Mouse (Mus musculus): Measurements from ENCODE around the gene Cct5.

Cct5 gene

DNA sequence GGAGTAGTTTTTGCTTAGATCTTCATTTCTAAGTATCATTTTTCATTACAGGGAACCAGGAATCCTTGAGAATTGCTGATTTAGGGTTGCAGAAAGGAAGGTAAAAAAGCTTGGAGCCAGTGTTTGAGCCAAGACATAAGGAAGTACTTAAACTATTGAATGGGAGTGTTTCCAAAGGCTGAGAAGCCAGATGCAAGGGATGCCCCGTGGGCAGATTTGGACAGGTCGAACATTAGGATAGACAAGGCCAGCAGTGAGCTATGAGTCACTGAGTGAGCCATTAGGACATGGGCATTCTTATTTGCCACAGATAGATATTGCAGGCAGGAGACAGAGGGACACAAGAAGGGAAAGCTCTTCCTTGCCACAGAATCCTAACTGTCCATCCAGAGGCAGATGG, 13.1 kb upstream of the Cct5 start:
- Histone ChIP-seq H3K36me3 (ENCODE audit: control insufficient read depth, insufficient read depth, low read length, poor library complexity, severe bottlenecking) (no peaks in the 10 kb centered on the region), H3K27me3 (ENCODE audit: control insufficient read depth, insufficient read depth, low read length, poor library complexity, severe bottlenecking) (no peaks in the 10 kb centered on the region)
- DNase-seq (ENCODE audit: low read depth, low spot score), result no peak

DNA sequence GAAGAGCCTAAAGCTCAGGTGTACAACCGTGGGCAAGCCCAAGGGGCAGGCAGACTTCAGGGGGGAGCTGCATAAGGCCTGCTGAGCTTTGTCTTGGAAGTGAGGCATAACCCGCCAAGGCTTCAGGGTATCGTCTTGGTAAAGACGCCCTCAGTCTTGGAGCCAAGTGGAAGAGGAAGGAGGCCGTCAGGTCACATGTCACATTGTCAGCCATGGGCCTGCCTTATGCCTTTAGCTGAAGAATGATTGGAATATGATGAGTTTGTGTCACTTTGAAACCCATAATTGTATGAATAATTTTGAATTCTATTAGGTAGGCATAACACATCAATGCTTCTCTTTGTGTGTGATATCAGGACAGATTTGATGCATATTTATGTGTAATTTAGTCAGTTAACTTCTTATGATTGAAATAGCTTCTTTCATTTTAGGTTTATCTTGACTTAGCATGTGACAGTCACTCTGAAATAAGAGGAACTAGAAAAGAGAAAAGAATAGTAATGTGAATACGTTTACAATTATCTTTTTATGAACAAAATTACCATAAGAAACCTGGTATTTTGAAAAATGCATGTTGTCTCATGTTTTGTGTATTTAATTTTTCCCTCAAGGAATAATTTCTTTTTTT, 12.3 kb upstream of the Cct5 start:
- DNase-seq (ENCODE audit: low read depth, low spot score), result no peak
- Histone ChIP-seq H3K36me3 (ENCODE audit: control insufficient read depth, insufficient read depth, low read length, poor library complexity, severe bottlenecking) (no peaks in the 10 kb centered on the region), H3K27me3 (ENCODE audit: control insufficient read depth, insufficient read depth, low read length, poor library complexity, severe bottlenecking) (no peaks in the 10 kb centered on the region)

DNA sequence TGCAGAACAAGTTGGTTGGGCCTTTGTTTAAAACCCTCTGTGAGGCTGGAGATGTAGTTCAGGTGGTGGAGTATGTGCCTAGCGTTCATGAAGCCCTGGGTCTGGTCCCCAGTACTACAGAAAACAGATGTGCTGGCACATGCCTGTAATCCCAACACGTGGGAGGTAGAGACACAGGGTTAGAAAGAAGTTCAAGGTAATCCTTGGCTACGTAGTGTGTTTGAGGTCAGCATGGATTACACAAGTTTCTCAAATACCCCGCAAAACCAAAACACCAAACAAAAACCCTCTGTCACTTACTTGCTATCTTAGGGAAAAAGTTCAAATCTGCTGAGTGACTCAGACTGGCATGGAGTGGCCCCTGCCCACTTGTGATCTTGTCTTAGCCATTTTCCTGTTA, 10.4 kb upstream of the Cct5 start:
- Histone ChIP-seq H3K27me3 (ENCODE audit: control insufficient read depth, insufficient read depth, low read length, poor library complexity, severe bottlenecking) (no peaks in the 10 kb centered on the region; the same call in 1 of the 2 replicates), H3K36me3 (ENCODE audit: control insufficient read depth, insufficient read depth, low read length, poor library complexity, severe bottlenecking) (no peaks in the 10 kb centered on the region)
- no peak for DNase-seq (ENCODE audit: low read depth, low spot score)

DNA sequence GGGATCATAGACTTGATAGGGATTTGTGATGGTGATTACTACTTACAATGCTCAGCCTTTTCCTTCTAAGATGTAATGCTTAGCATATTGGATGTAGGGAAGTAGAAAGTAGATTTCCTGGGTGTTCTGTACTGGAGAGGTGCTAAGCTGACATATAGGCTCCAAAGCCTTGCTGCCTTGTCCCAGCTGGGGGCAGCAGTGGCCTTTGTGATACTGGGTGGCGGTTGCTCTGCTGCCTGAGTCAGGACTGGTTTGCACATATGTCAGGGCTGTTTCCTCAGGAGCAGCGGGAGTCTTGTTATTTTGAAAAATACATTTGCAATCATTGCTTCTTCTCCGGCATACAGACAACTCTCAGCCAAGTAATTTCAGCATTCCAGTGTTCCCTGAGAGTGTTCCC, 9.4 kb upstream of the Cct5 start:
- peak; percentile 50 for DNase-seq (ENCODE audit: low read depth, low spot score)
- H3K36me3 ChIP-seq (ENCODE audit: control insufficient read depth, insufficient read depth, low read length, poor library complexity, severe bottlenecking), result no peaks in the 10 kb centered on the region
- no peaks in the 10 kb centered on the region; the same call in 1 of the 2 replicates for H3K27me3 ChIP-seq (ENCODE audit: control insufficient read depth, insufficient read depth, low read length, poor library complexity, severe bottlenecking)

DNA sequence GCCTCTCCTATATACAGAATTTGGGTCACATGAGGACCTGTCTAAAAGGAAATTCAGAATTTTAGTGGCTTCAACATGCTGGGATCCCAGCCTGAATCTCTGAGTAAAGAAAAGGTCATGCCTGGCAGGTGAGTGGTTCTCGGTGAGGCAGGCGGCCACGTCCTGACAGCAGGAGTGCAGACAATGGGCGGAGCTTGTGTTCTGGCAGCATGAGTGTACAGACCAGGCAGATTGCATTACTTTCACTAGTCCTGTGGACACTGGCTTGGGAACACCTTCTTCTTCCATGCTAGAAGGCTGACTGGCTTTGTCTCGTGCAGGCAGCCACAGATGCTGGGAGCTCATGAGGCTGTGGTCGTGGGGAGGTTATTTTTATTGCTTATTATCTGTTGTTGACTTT, 5.2 kb upstream of the Cct5 start:
- H3K36me3 ChIP-seq (ENCODE audit: control insufficient read depth, insufficient read depth, low read length, poor library complexity, severe bottlenecking), result no peaks in the 10 kb centered on the region
- no peak for DNase-seq (ENCODE audit: low read depth, low spot score)
- no peaks in the 10 kb centered on the region; the same call in 1 of the 2 replicates for H3K27me3 ChIP-seq (ENCODE audit: control insufficient read depth, insufficient read depth, low read length, poor library complexity, severe bottlenecking)

DNA sequence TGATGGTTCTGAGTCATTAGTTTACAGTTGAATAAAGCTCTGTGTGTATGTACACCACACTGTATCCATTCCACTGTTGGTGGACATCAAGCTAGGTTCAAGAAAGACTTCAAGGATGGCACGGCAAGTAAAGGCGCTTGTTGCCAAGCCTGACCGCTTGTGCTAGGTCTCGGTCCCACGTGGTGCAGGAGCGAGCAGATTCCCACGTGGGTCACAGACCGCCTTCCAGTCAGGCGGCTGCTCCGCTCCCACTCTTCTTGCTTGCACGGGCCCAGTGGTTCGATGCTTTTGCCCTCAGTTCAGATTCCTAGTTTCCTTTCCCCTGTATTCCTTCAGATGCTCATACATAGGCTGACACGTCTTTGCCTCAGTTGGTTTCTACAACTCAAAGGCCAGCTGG, 1.5 kb upstream of the Cct5 start:
- no peak for DNase-seq (ENCODE audit: low read depth, low spot score)
- Histone ChIP-seq H3K27me3 (ENCODE audit: control insufficient read depth, insufficient read depth, low read length, poor library complexity, severe bottlenecking) (no peaks in the 10 kb centered on the region), H3K36me3 (ENCODE audit: control insufficient read depth, insufficient read depth, low read length, poor library complexity, severe bottlenecking) (no peaks in the 10 kb centered on the region)

DNA sequence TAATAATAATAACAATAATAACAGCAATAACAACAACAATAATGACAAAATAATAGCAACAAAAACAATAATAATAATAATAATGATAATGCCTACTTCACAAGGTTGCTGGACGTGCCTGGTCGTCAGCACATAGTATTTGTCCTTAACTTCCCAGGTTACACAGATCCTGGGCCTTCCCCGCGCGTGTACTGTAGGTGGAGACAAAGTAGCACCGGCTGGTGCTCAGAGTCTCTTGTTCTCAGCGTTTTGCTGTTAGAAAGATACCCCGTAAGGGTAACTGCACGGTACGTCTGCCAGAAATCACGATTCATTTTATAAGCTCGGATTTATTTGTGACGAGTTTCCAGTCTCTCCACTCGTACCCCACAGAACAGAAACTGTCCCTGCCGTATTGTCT, 822 bp upstream of the Cct5 start:
- peak; percentile 70 for DNase-seq (ENCODE audit: low read depth, low spot score)
- H3K36me3 ChIP-seq (ENCODE audit: control insufficient read depth, insufficient read depth, low read length, poor library complexity, severe bottlenecking), result no peaks in the 10 kb centered on the region
- no peaks in the 10 kb centered on the region for H3K27me3 ChIP-seq (ENCODE audit: control insufficient read depth, insufficient read depth, low read length, poor library complexity, severe bottlenecking)

DNA sequence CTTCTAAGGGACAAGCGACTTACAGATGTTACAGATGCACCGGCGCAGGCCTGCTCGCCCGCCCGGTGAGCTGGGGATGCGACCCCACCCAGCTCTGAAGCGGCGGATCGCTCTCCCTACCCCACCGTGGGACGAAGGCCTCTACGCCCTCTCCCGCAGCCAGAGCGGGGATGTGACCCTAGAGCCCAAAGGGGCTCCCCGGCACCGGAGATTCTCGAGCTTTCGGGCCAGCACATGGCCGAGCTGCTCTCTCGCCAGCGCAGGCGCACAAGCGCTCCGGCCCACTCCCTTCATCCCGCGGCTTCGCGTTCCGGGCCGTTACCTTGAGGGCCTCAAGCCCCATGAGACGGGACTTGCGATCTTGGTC, 342 bp downstream of the Cct5 start:
- Histone ChIP-seq H3K36me3 (ENCODE audit: control insufficient read depth, insufficient read depth, low read length, poor library complexity, severe bottlenecking) (no peaks in the 10 kb centered on the region; the same call in 1 of the 2 replicates), H3K27me3 (ENCODE audit: control insufficient read depth, insufficient read depth, low read length, poor library complexity, severe bottlenecking) (no peaks in the 10 kb centered on the region)
- DNase-seq (ENCODE audit: low read depth, low spot score), result no peak

DNA sequence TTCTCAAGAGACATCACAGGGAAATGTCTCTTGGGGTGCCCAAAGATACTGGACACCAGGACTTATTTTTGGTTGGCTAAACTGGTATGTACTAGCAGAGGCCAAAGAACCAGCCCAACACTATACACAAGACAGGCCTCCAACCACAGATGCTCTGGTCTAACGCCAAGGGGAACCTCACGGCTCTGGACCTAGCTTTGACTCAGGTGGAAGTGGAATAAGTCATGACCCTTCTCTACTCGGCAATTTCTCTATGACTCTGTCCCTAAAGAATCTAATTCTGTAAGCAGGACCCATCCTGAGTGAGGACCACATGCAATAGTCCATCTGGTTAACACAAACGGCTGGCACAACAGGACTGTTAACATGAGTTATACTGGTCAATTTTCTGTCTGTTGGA, 1.8 kb downstream of the Cct5 start:
- H3K36me3 ChIP-seq (ENCODE audit: control insufficient read depth, insufficient read depth, low read length, poor library complexity, severe bottlenecking), result peaks cover 1% of the 10 kb centered on the region
- no peak for DNase-seq (ENCODE audit: low read depth, low spot score)

DNA sequence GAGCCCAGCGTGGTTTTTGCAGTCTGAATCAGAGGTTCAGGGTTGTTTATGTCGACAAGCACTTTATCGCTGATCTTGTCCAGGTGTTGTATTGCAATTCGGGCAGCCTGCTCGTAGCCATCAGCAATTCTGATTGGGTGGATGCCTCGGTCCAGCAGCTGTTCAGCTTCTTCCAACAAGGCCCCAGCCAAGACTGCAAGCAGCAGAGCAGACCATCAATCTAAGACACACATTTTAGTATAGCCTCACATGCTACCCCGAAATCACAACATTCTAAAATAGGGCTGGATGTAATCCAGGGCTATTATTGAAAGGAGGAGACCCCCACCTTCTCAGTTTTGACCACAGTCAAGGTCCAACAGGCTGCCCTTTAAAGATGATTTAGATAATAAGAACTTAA, 6.0 kb downstream of the Cct5 start:
- Histone ChIP-seq H3K36me3 (ENCODE audit: control insufficient read depth, insufficient read depth, low read length, poor library complexity, severe bottlenecking) (peaks cover 22% of the 10 kb centered on the region), H3K27me3 (ENCODE audit: control insufficient read depth, insufficient read depth, low read length, poor library complexity, severe bottlenecking) (no peaks in the 10 kb centered on the region)
- DNase-seq (ENCODE audit: low read depth, low spot score), result no peak

More for the DNA sequence above, 1.8 kb downstream of the Cct5 start:
- H3K27me3 ChIP-seq (ENCODE audit: control insufficient read depth, insufficient read depth, low read length, poor library complexity, severe bottlenecking), result no peaks in the 10 kb centered on the region

DNA sequence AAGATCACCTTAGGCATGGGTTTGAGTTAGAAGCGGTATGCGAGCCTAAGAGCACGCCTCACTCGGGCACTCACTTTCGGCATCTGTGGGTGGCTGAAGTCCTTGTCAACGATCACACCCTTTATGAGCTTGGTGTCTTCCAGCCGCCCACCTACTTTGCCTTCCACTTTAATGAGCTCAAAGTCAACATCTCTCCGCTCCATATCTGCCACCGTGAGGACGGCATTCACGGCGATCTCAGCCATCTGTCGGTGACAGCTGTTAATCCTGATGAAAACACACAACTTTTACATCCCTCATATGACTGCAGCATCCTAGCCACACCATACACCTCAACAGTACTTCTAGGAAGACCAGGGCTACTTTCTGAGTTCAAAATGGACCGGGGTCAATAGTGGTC, 7.3 kb downstream of the Cct5 start:
- H3K27me3 ChIP-seq (ENCODE audit: control insufficient read depth, insufficient read depth, low read length, poor library complexity, severe bottlenecking), result no peaks in the 10 kb centered on the region
- H3K36me3 ChIP-seq (ENCODE audit: control insufficient read depth, insufficient read depth, low read length, poor library complexity, severe bottlenecking), result peaks cover 24% of the 10 kb centered on the region
- no peak for DNase-seq (ENCODE audit: low read depth, low spot score)

DNA sequence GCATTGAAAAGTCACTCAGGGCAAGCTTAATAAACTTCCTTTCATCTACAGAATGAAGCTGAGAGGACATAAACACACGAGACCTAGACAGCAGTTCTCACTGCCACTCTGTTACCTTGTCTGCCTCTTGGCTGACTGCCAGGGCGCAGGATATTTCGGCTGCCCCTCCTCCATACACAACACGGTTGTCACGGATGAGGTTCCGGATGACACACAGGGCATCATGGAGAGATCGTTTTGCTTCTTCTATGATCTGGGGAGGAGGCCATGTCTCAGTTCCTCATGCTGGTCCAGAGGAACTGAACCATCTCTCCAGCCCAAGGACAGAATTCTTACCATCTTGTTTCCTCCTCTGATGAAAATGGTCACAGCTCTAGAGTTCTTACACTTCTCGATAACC, 9.1 kb downstream of the Cct5 start:
- DNase-seq (ENCODE audit: low read depth, low spot score), result no peak
- Histone ChIP-seq H3K27me3 (ENCODE audit: control insufficient read depth, insufficient read depth, low read length, poor library complexity, severe bottlenecking) (no peaks in the 10 kb centered on the region), H3K36me3 (ENCODE audit: control insufficient read depth, insufficient read depth, low read length, poor library complexity, severe bottlenecking) (peaks cover 24% of the 10 kb centered on the region)

DNA sequence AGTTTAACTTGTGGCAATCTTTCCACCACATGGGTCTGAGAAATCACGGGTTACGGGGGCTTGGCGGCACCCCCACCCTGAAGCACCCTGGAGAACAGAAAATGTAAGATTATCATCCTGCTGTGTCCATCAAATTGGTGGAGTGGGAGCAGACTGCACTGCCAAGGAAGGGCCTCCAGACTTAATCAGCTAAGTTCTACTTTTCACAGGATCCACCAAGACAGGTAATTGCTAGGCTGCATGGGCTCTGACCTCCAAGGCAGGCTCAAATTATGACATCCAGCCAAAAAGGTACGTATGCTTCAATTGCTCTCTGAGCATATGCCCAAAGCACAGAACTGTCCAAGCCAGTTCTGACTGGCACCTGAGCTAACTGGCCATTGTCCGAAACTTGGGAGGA, 11.4 kb downstream of the Cct5 start:
- H3K36me3 ChIP-seq (ENCODE audit: control insufficient read depth, insufficient read depth, low read length, poor library complexity, severe bottlenecking), result peaks cover 23% of the 10 kb centered on the region
- H3K27me3 ChIP-seq (ENCODE audit: control insufficient read depth, insufficient read depth, low read length, poor library complexity, severe bottlenecking), result no peaks in the 10 kb centered on the region; the same call in 1 of the 2 replicates
- DNase-seq (ENCODE audit: low read depth, low spot score), result no peak

DNA sequence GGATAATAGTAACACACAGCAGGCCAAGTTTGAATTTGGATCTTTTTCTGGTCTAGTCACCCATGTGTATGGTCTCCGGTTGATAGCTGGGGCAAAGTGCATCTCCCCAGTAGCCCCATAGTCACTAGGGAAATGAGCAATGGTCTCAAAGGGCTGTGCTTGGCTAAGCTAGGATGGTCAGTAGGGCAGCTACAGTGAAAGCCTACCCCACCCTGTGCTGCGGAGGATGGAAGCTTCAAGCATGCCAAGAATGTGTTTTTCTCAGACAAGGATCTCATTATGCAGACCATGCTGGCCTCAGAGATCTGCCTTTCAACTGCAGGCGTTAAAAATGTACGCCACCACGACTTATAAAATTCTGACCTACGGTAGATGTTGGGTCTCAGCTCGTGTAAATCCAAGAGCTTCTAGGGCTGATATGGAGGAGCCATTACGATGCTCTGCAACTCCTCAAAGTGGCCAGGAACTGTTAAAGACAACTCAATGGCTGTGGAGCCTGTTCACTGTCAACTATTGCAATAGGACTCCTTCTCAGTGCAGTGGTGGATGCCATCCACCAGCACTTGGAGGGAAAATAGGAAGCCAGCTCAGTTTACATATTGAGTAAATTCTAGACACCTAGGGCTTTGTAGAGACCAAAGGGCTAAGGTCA, 12.5 kb downstream of the Cct5 start:
- Histone ChIP-seq H3K27me3 (ENCODE audit: control insufficient read depth, insufficient read depth, low read length, poor library complexity, severe bottlenecking) (no peaks in the 10 kb centered on the region; the same call in 1 of the 2 replicates), H3K36me3 (ENCODE audit: control insufficient read depth, insufficient read depth, low read length, poor library complexity, severe bottlenecking) (peaks cover 20% of the 10 kb centered on the region)
- no peak for DNase-seq (ENCODE audit: low read depth, low spot score)

DNA sequence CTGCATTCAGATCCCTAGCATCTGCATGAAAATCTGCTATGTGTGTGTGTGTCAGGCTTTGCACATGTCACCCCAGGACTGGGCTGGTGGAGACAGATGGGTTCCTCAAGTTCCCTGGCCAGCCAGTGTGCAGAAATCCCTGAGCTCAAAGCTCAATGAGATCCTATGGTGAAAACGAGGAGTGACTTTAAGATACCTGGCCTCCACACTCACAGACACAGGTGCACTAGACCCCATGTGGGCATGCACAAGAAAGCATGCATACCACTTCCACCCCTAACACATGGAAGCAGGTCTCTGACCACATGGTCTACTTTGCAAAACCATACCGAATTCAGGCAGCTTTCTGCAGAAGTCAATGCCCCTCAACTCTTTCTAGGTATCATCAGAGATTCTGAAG, 13.8 kb downstream of the Cct5 start:
- no peaks in the 10 kb centered on the region; the same call in 1 of the 2 replicates for H3K27me3 ChIP-seq (ENCODE audit: control insufficient read depth, insufficient read depth, low read length, poor library complexity, severe bottlenecking)
- DNase-seq (ENCODE audit: low read depth, low spot score), result no peak
- peaks cover 8% of the 10 kb centered on the region for H3K36me3 ChIP-seq (ENCODE audit: control insufficient read depth, insufficient read depth, low read length, poor library complexity, severe bottlenecking)

DNA sequence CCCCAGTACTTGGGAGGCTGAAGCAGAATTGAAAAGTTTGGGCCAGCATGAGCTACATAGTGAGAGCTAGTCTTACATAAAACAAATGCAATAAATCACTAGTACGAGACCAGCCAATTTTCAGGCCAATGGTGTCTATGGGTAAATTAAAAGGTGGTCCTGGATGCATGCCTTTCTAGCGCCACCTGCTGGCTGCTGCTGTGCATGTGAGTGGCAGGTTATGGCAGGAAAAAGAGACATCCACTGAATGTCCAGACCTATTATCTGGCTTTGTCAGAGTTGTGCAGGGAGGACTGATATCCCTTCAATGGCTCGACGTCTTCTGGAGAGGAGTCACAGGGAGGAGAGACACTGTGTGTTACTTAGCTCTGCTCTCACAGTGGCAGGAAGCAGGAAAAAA, 15.1 kb downstream of the Cct5 start:
- H3K36me3 ChIP-seq (ENCODE audit: control insufficient read depth, insufficient read depth, low read length, poor library complexity, severe bottlenecking), result peaks cover 2% of the 10 kb centered on the region; the same call in 1 of the 2 replicates
- H3K27me3 ChIP-seq (ENCODE audit: control insufficient read depth, insufficient read depth, low read length, poor library complexity, severe bottlenecking), result peaks cover 2% of the 10 kb centered on the region
- DNase-seq (ENCODE audit: low read depth, low spot score), result peak; percentile 90
